12 mouse cellular contexts compared by ENCODE assay signal in the genomic region with DNA sequence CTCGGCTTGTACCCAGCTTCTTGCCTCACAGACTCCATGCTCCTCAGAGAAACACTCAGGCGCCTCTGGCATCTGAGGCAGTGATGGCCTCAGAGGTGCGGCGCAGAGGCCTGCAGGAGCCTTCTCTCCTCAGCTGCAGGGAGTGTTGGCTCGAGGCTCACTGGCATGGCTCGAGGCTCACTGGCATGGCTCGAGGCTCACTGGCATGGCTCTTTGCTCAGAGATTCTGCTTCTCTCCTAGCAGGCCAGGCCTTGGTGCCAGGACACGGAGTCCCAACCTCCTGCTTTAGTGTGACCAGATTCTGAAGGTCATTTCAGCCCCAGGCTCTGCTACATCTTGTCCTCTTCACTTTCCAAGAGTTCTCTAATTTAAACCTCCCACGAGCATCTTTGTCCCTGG. TPM values are rescaled to one million over a fixed set of nuclear protein-coding genes. Genes with fewer than 3 reads are reported as not detected.
DNase-seq lines count a peak whose midpoint lies in the region; ATAC-seq and TF ChIP-seq lines count a peak whose summit lies in the region.
"Had no signal": no experiment of that assay in that cellular context is flagged by ENCODE, and none has a peak within 500 bp of the region (broad histone marks: within the 10 kb centered on the region; RNA-seq: fewer than 3 reads in every experiment).

No protein-coding gene starts in this region.

- no peak for TF ChIP-seq CTCF in testis, adult 2 months (IDR thresholded peaks at IDR 0.05; ENCODE audit: control insufficient read depth, insufficient read depth, insufficient replicate concordance, low read depth, low read length)

- H3K9me3 ChIP-seq in heart, embryonic 10.5 days, result no peaks in the 10 kb centered on the region
- H3K9me3 ChIP-seq in midbrain, embryonic 16.5 days (replicated peaks; ENCODE audit: control insufficient read depth, low read length, poor library complexity, severe bottlenecking), result no peaks in the 10 kb centered on the region
- H3K9me3 ChIP-seq in midbrain, embryonic 14.5 days (ENCODE audit: control insufficient read depth, low read length), result no peaks in the 10 kb centered on the region
- no peaks in the 10 kb centered on the region for H3K9me3 ChIP-seq in embryonic facial prominence, embryonic 10.5 days
- H3K9me3 ChIP-seq: limb, embryonic 12.5 days; neural tube, embryonic 13.5 days had no signal

- 73% methylated on average over 9 of the region's 9 CpGs for WGBS in heart, embryonic 10.5 days
- 83% methylated on average over 9 of the region's 9 CpGs for WGBS in midbrain, embryonic 16.5 days
- WGBS in midbrain, embryonic 14.5 days, result 83% methylated on average over 9 of the region's 9 CpGs
- 82% methylated on average over 9 of the region's 9 CpGs for WGBS in embryonic facial prominence, embryonic 10.5 days

- DNase-seq in heart, postnatal 14 days, result peak; percentile 41
- no peak for DNase-seq in heart, embryonic 10.5 days (ENCODE audit: low spot score)
- no peak for DNase-seq in midbrain, embryonic 14.5 days
- DNase-seq in cerebellum, postnatal 10 days, result peak; percentile 87 to 89
- no peak for DNase-seq in embryo, embryonic 10.5 days (ENCODE audit: low spot score)
- no peak for DNase-seq in embryonic facial prominence, embryonic 10.5 days (ENCODE audit: low spot score)
- DNase-seq: lung, postnatal 4 days had no signal

- H3K4me1 ChIP-seq in heart, embryonic 10.5 days, result no peaks in the 10 kb centered on the region
- no peaks in the 10 kb centered on the region for H3K4me1 ChIP-seq in midbrain, embryonic 16.5 days (ENCODE audit: control insufficient read depth, insufficient read depth, low read length)
- no peaks in the 10 kb centered on the region for H3K4me1 ChIP-seq in midbrain, embryonic 14.5 days (ENCODE audit: control insufficient read depth, insufficient read depth, low read length)
- peaks cover 2% of the 10 kb centered on the region; the same call in 1 of the 2 replicates for H3K4me1 ChIP-seq in testis, adult 2 months (ENCODE audit: control insufficient read depth, insufficient read depth, low read length)
- H3K4me1 ChIP-seq in embryonic facial prominence, embryonic 10.5 days, result no peaks in the 10 kb centered on the region
- H3K4me1 ChIP-seq: limb, embryonic 12.5 days; neural tube, embryonic 13.5 days had no signal

- H3K4me3 ChIP-seq in heart, embryonic 10.5 days, result no peak overlapping the region
- no peak overlapping the region for H3K4me3 ChIP-seq in midbrain, embryonic 16.5 days (ENCODE audit: low read depth, low read length)
- H3K4me3 ChIP-seq in midbrain, embryonic 14.5 days (replicated peaks; ENCODE audit: low read depth, low read length), result no peak overlapping the region
- H3K4me3 ChIP-seq in testis, adult 2 months (ENCODE audit: control insufficient read depth, low read depth, low read length), result no peak overlapping the region
- no peak overlapping the region for H3K4me3 ChIP-seq in embryonic facial prominence, embryonic 10.5 days
- H3K4me3 ChIP-seq: limb, embryonic 12.5 days; neural tube, embryonic 13.5 days had no signal

- H3K4me2 ChIP-seq in midbrain, embryonic 16.5 days (ENCODE audit: low read length), result no peak overlapping the region
- no peak overlapping the region for H3K4me2 ChIP-seq in midbrain, embryonic 14.5 days (ENCODE audit: low read length)
- H3K4me2 ChIP-seq: limb, embryonic 12.5 days; neural tube, embryonic 13.5 days had no signal

- H3K36me3 ChIP-seq in heart, embryonic 10.5 days, result peaks cover 3% of the 10 kb centered on the region; the same call in 1 of the 2 replicates
- H3K36me3 ChIP-seq in midbrain, embryonic 16.5 days (ENCODE audit: control insufficient read depth, insufficient read depth, low read length), result no peaks in the 10 kb centered on the region
- no peaks in the 10 kb centered on the region for H3K36me3 ChIP-seq in midbrain, embryonic 14.5 days (ENCODE audit: control insufficient read depth, insufficient read depth, low read length)
- H3K36me3 ChIP-seq in testis, adult 2 months (ENCODE audit: control insufficient read depth, insufficient read depth, low read length), result no peaks in the 10 kb centered on the region
- H3K36me3 ChIP-seq in embryonic facial prominence, embryonic 10.5 days (replicated peaks), result no peaks in the 10 kb centered on the region
- H3K36me3 ChIP-seq: limb, embryonic 12.5 days had no signal

- no peak overlapping the region for H3K27ac ChIP-seq in heart, embryonic 10.5 days
- no peak overlapping the region for H3K27ac ChIP-seq in midbrain, embryonic 16.5 days (ENCODE audit: low read length)
- no peak overlapping the region for H3K27ac ChIP-seq in midbrain, embryonic 14.5 days (replicated peaks; ENCODE audit: low read depth, low read length)
- H3K27ac ChIP-seq in testis, adult 2 months (ENCODE audit: control insufficient read depth, insufficient read depth, low read depth, low read length), result peak overlapping the region; percentile 78
- no peak overlapping the region for H3K27ac ChIP-seq in embryonic facial prominence, embryonic 10.5 days (replicated peaks)
- H3K27ac ChIP-seq: limb, embryonic 12.5 days; neural tube, embryonic 13.5 days had no signal

- intact Hi-C loops in heart, postnatal 14 days (cut with DNase I), result no loop called here

- no peaks in the 10 kb centered on the region for H3K27me3 ChIP-seq in heart, embryonic 10.5 days (ENCODE audit: insufficient read depth, poor library complexity, severe bottlenecking)
- H3K27me3 ChIP-seq in midbrain, embryonic 16.5 days (ENCODE audit: control insufficient read depth, insufficient read depth, low read depth, low read length), result no peaks in the 10 kb centered on the region
- no peaks in the 10 kb centered on the region for H3K27me3 ChIP-seq in midbrain, embryonic 14.5 days (ENCODE audit: control insufficient read depth, insufficient read depth, low read length)
- H3K27me3 ChIP-seq in testis, adult 2 months (ENCODE audit: control insufficient read depth, insufficient read depth, low read length), result no peaks in the 10 kb centered on the region
- H3K27me3 ChIP-seq in embryonic facial prominence, embryonic 10.5 days (replicated peaks; ENCODE audit: low read depth, poor library complexity, severe bottlenecking), result no peaks in the 10 kb centered on the region
- H3K27me3 ChIP-seq: limb, embryonic 12.5 days; neural tube, embryonic 13.5 days had no signal

- 0 out of 2 replicates have a peak overlapping the region, but pooled peaks have one; percentile 7 for H3K9ac ChIP-seq in midbrain, embryonic 16.5 days (ENCODE audit: low read depth, low read length)
- no peak overlapping the region for H3K9ac ChIP-seq in midbrain, embryonic 14.5 days (replicated peaks; ENCODE audit: low read length)
- H3K9ac ChIP-seq: limb, embryonic 12.5 days; neural tube, embryonic 13.5 days had no signal

- TF ChIP-seq POLR2A in testis, adult 2 months (IDR thresholded peaks at IDR 0.05; ENCODE audit: control insufficient read depth, low read depth, low read length), result no peak

- ATAC-seq in midbrain, embryonic 16.5 days, result no peak
- ATAC-seq in midbrain, embryonic 14.5 days (ENCODE audit: low FRiP score, low TSS enrichment), result no peak
- ATAC-seq: inflammation-experienced regulatory T-cells, adult 6 months had no signal

RNA-seq across cellular contexts. Expression of gene Lyrm7, which starts 24.6 kb away (rescaled TPM):
- 10 to 100 TPM; 28.0 to 29.4 TPM for total RNA-seq in heart, postnatal 14 days (2021)
- polyA plus RNA-seq in heart, embryonic 10.5 days (2016; fragmentation: Nextera tagmentation; extraction: Ambion mirVana), result 11.8 and 17.9 TPM in 2 replicates
- 10.5 and 15.1 TPM in 2 replicates for polyA plus RNA-seq in midbrain, embryonic 16.5 days (2015; fragmentation: Nextera tagmentation; extraction: Ambion mirVana)
- polyA plus RNA-seq in midbrain, embryonic 14.5 days (2014; fragmentation: Nextera tagmentation; extraction: Ambion mirVana), result 14.4 and 15.6 TPM in 2 replicates
- polyA plus RNA-seq in testis, adult 2 months (2012; rRNA removed), result 25.3 and 25.5 TPM in 2 replicates
- 6.7 and 6.9 TPM in 2 replicates for polyA plus RNA-seq in embryonic facial prominence, embryonic 10.5 days (2016; fragmentation: Nextera tagmentation; extraction: Ambion mirVana)

RNA-seq across cellular contexts. Expression of gene Hint1, which starts 30.1 kb away (rescaled TPM):
- 100 to 1,000 TPM; 259 to 264 TPM for total RNA-seq in heart, postnatal 14 days (2021)
- 602 and 622 TPM in 2 replicates for polyA plus RNA-seq in heart, embryonic 10.5 days (2016; fragmentation: Nextera tagmentation; extraction: Ambion mirVana)
- polyA plus RNA-seq in midbrain, embryonic 16.5 days (2015; fragmentation: Nextera tagmentation; extraction: Ambion mirVana), result 731 and 741 TPM in 2 replicates
- polyA plus RNA-seq in midbrain, embryonic 14.5 days (2014; fragmentation: Nextera tagmentation; extraction: Ambion mirVana), result 751 and 917 TPM in 2 replicates
- polyA plus RNA-seq in testis, adult 2 months (2012; rRNA removed), result 372 and 405 TPM in 2 replicates
- 643 and 644 TPM in 2 replicates for polyA plus RNA-seq in embryonic facial prominence, embryonic 10.5 days (2016; fragmentation: Nextera tagmentation; extraction: Ambion mirVana)

RNA-seq across cellular contexts. Expression of gene Cdc42se2, which starts 48.6 kb away (rescaled TPM):
- 10 to 100 TPM; 28.8 to 28.9 TPM for total RNA-seq in heart, postnatal 14 days (2021)
- polyA plus RNA-seq in heart, embryonic 10.5 days (2016; fragmentation: Nextera tagmentation; extraction: Ambion mirVana), result 77.6 and 84.8 TPM in 2 replicates
- 144 and 153 TPM in 2 replicates for polyA plus RNA-seq in midbrain, embryonic 16.5 days (2015; fragmentation: Nextera tagmentation; extraction: Ambion mirVana)
- polyA plus RNA-seq in midbrain, embryonic 14.5 days (2014; fragmentation: Nextera tagmentation; extraction: Ambion mirVana), result 147 and 201 TPM in 2 replicates
- 19.3 and 27.6 TPM in 2 replicates for polyA plus RNA-seq in testis, adult 2 months (2012; rRNA removed)
- polyA plus RNA-seq in embryonic facial prominence, embryonic 10.5 days (2016; fragmentation: Nextera tagmentation; extraction: Ambion mirVana), result 144 and 160 TPM in 2 replicates

Comparison
In these comparisons a context has a peak if more than half of its experiments do, and no peak if none do; other contexts are left out.
1. DNase-seq: peak in heart, postnatal 14 days (2 of 2) and cerebellum, postnatal 10 days (2 of 2); none in heart, embryonic 10.5 days (single experiment), midbrain, embryonic 14.5 days (single experiment), embryo, embryonic 10.5 days (single experiment) and embryonic facial prominence, embryonic 10.5 days (single experiment).